Mouse (Mus musculus) midbrain, embryonic 11.5 days (tissue): ENCODE results near the gene Rftn1. TPM values are rescaled to one million over a fixed set of nuclear protein-coding genes. Genes with fewer than 3 reads are reported as not detected.

Source experiments
- ATAC-seq: fragments of 200-750 bp; cut with Nextera tagmentation; 2 replicates; pipeline ENCODE4 v1.8.0; 2017; ENCODE audit warnings: moderate TSS enrichment, moderate library complexity; ENCODE audit not compliant: low FRiP score
- DNase-seq: peaks from one replicate; pipeline ENCODE4 v3.0.0; 2015; ENCODE audit warnings: low spot score; ENCODE audit errors: missing footprints
- H3K27ac ChIP-seq: fragments of 300-500 bp; sonication (generic); 2 replicates; pipeline ENCODE4 v1.5.1; 2014; ENCODE audit warnings: low read depth, low read length
- H3K27me3 ChIP-seq: fragments of 300-500 bp; sonication (generic); 2 replicates; pipeline ENCODE4 v1.6.1; 2014; ENCODE audit warnings: mild to moderate bottlenecking, low read length, moderate library complexity, mixed read lengths; ENCODE audit not compliant: control insufficient read depth, insufficient read depth
- H3K36me3 ChIP-seq: fragments of 300-500 bp; sonication (generic); 2 replicates; pipeline ENCODE4 v1.6.1; 2014; ENCODE audit warnings: mild to moderate bottlenecking, low read length, moderate library complexity, mixed read lengths; ENCODE audit not compliant: control insufficient read depth, insufficient read depth
- H3K4me1 ChIP-seq: fragments of 300-500 bp; sonication (generic); 2 replicates; pipeline ENCODE4 v1.6.1; 2014; ENCODE audit warnings: low read length; ENCODE audit not compliant: control insufficient read depth, insufficient read depth
- H3K4me2 ChIP-seq: fragments of 300-500 bp; sonication (generic); 2 replicates; pipeline ENCODE4 v1.6.1; 2014; ENCODE audit warnings: mild to moderate bottlenecking, moderate library complexity
- H3K4me3 ChIP-seq: fragments of 300-500 bp; sonication (generic); 2 replicates; pipeline ENCODE4 v1.5.1; 2014; ENCODE audit warnings: low read depth, low read length
- H3K9ac ChIP-seq: fragments of 300-500 bp; sonication (generic); 2 replicates; pipeline ENCODE4 v1.6.1; 2014; ENCODE audit warnings: low read length
- H3K9me3 ChIP-seq: fragments of 300-500 bp; sonication (generic); 2 replicates; pipeline ENCODE4 v1.6.1; 2016; ENCODE audit warnings: low read length; ENCODE audit not compliant: control insufficient read depth
- WGBS: fragments of 180-500 bp; shearing (Covaris S2); extraction: QIAGEN DNeasy Blood & Tissue Kit; methylation state at CpG from one replicate; pipeline ENCODE4 v1.1.7; 2014; 5-methylcytosine and 5-hydroxymethylcytosine counted together
- polyA plus RNA-seq: library from polyadenylated mRNA; unstranded; fragments of >200 nt; fragmentation: Nextera tagmentation; extraction: Ambion mirVana; gene quantifications from 2 replicates; pipeline ENCODE4 v1.2.1, GENCODE M21; 2014

Gene Rftn1
- polyA plus RNA-seq, 1 experiment from 2014 or later: 4.3 TPM

DNA sequence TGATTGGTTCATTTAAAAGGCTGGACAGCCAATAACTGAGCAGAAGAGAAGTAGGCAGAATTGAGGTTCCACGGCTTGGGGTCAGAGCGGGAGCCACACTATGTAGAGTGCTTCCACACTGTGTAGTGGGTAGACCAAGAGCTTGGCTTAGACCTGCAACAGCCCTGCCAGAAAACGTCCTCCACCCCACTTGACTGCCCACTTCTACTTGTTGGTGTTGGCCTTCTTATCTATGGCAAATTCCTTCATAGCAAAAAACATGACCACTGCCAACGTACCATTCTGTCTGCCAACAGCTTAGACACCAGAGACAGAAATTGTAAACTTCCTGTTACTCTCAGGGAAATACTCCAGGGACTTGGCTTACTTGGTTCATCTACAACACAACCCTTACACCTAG lies 127.8 kb downstream of the Rftn1 start:
- Histone ChIP-seq H3K27ac (no peak overlapping the region), H3K36me3 (no peaks in the 10 kb centered on the region), H3K9ac (no peak overlapping the region), H3K4me2 (no peak overlapping the region), H3K4me3 (no peak overlapping the region), H3K9me3 (no peaks in the 10 kb centered on the region), H3K27me3 (no peaks in the 10 kb centered on the region), H3K4me1 (no peaks in the 10 kb centered on the region)
- no peak for ATAC-seq
- 93% methylated on average over 4 of the region's 4 CpGs for WGBS
- DNase-seq: no peak

GRCm38 (mm10) chr17:50061446-50061845 lies 129.0 kb downstream of the Rftn1 start:
- H3K4me3 ChIP-seq: no peak overlapping the region
- H3K4me2 ChIP-seq: no peak overlapping the region
- ATAC-seq (no peak), DNase-seq (no peak)
- H3K4me1 ChIP-seq: no peaks in the 10 kb centered on the region
- H3K27me3 ChIP-seq: no peaks in the 10 kb centered on the region
- H3K9me3 ChIP-seq: no peaks in the 10 kb centered on the region
- no peaks in the 10 kb centered on the region for H3K36me3 ChIP-seq
- WGBS: 93% methylated on average over 4 of the region's 4 CpGs
- H3K27ac ChIP-seq: no peak overlapping the region
- no peak overlapping the region for H3K9ac ChIP-seq

GRCm38 (mm10) chr17:50060220-50060619 lies 130.3 kb downstream of the Rftn1 start:
- Histone ChIP-seq H3K27me3 (no peaks in the 10 kb centered on the region), H3K36me3 (no peaks in the 10 kb centered on the region), H3K4me2 (no peak overlapping the region), H3K9me3 (no peaks in the 10 kb centered on the region), H3K9ac (no peak overlapping the region), H3K4me1 (no peaks in the 10 kb centered on the region), H3K4me3 (no peak overlapping the region), H3K27ac (no peak overlapping the region)
- no peak for DNase-seq
- ATAC-seq: no peak
- 71% methylated on average over 2 of the region's 2 CpGs for WGBS

DNA sequence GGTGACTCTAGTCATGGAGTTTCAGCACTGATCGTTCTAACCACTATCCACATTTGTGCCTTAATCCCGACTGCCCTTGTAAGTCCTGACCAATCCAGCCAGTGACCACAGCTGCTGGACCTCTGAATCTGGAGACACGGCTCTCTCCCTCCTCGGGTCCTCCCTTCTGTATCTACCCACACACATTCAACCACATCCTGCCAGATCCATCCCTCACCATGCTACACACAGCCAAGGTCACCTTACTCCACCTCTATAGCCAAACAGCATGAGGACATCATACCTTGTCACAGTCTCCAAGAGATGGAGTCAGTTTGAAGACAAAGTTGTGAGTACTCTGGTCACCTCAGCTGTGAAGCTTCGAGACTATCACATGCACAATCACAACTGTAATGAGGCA lies 131.1 kb downstream of the Rftn1 start:
- H3K4me1 ChIP-seq: no peaks in the 10 kb centered on the region
- no peaks in the 10 kb centered on the region for H3K36me3 ChIP-seq
- 90% methylated on average over 5 of the region's 5 CpGs for WGBS
- H3K4me3 ChIP-seq: no peak overlapping the region
- H3K27me3 ChIP-seq: no peaks in the 10 kb centered on the region
- H3K9ac ChIP-seq: no peak overlapping the region
- ATAC-seq: no peak
- no peak for DNase-seq
- no peaks in the 10 kb centered on the region for H3K9me3 ChIP-seq
- H3K4me2 ChIP-seq: no peak overlapping the region
- no peak overlapping the region for H3K27ac ChIP-seq

DNA sequence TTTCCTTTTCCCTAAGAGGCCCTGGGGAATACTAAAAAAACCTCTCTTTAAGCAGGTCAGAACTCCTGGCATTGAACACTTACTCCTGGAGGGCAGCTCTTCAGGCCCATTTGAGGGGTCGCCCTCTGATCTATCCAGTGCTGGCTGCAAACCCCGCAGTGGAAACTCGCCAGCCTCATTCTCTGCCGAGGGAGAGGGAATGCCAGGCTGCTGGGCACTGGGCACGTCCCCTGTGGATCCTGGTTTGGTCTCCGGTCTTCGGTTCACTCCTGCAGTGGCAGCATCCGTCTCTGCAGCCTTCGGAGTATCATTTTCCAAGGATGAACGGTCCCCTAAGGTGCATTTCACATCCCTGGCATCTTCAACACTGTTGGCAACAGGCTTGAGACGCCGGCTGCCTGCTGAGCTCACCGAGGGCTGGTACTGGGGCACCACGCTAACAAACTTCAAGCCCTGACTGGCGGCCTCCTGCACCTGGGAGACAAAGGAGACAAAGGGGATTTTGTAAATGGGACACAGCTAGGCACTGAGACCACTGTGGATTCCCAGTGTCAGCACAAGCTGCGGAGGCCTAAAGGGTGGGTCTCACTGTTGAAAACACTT lies 135.2 kb downstream of the Rftn1 start:
- no peaks in the 10 kb centered on the region for H3K9me3 ChIP-seq
- 52% methylated on average over 16 of the region's 16 CpGs for WGBS
- no peak overlapping the region for H3K27ac ChIP-seq
- no peak for ATAC-seq
- no peak overlapping the region for H3K4me3 ChIP-seq
- H3K4me2 ChIP-seq: no peak overlapping the region
- no peaks in the 10 kb centered on the region for H3K4me1 ChIP-seq
- H3K27me3 ChIP-seq: no peaks in the 10 kb centered on the region
- no peak for DNase-seq
- 0 out of 2 replicates have a peak overlapping the region, but pooled peaks have one; percentile 25 for H3K9ac ChIP-seq
- no peaks in the 10 kb centered on the region for H3K36me3 ChIP-seq

DNA sequence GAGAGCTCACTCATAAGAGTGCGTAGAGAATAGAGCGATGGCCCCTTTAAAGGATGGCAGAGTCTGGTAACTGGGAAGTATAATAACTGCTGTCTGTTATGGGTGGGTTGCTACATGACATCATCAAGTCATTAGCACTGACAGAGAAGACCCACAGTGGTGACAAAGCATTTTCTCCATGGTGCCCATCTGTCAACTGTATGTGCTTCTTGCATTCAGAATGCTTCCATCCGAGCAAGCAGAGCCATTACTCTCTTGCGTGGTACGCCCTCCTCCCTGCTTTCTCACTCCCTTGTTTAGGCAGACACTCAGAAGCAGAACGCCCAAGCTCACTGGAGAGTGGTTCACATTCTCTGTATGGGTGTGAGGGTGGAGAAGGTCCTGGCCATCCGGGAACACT lies 135.9 kb downstream of the Rftn1 start:
- no peak overlapping the region for H3K9ac ChIP-seq
- 91% methylated on average over 7 of the region's 7 CpGs for WGBS
- H3K4me1 ChIP-seq: no peaks in the 10 kb centered on the region
- H3K9me3 ChIP-seq: no peaks in the 10 kb centered on the region
- no peaks in the 10 kb centered on the region for H3K36me3 ChIP-seq
- ATAC-seq (no peak), DNase-seq (no peak)
- no peak overlapping the region for H3K4me3 ChIP-seq
- H3K27ac ChIP-seq: no peak overlapping the region
- no peak overlapping the region for H3K4me2 ChIP-seq
- no peaks in the 10 kb centered on the region for H3K27me3 ChIP-seq

DNA sequence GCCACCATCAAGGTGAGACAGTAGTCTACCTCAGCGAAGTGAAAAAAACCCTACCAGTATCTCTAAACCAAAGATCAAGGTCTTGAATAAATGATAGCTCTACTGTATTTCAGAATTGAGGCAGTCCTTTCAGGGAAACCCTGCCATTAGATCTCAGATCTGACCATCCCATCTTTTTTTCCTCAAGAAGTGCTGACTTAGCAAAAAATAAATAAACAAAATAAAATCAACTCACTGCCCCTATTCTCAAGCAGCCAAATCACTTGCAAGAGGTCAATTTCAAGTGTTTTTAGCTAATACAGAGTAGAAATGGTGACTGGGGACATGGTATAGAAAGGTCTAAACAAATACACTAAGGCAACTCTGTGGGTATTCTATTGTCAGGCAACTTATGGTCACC lies 136.5 kb downstream of the Rftn1 start:
- no peaks in the 10 kb centered on the region for H3K9me3 ChIP-seq
- 100% methylated on average over 1 of the region's 1 CpGs for WGBS
- H3K9ac ChIP-seq: no peak overlapping the region
- ATAC-seq (no peak), DNase-seq (no peak)
- no peak overlapping the region for H3K4me2 ChIP-seq
- H3K4me3 ChIP-seq: no peak overlapping the region
- H3K36me3 ChIP-seq: no peaks in the 10 kb centered on the region
- H3K27me3 ChIP-seq: no peaks in the 10 kb centered on the region
- H3K4me1 ChIP-seq: no peaks in the 10 kb centered on the region
- no peak overlapping the region for H3K27ac ChIP-seq

- WGBS: 73% methylated on average over 7 of the region's 7 CpGs
- no peaks in the 10 kb centered on the region for H3K4me1 ChIP-seq
- H3K36me3 ChIP-seq: no peaks in the 10 kb centered on the region
- no peaks in the 10 kb centered on the region for H3K9me3 ChIP-seq
- H3K4me2 ChIP-seq: no peak overlapping the region
- no peak overlapping the region for H3K4me3 ChIP-seq
- no peaks in the 10 kb centered on the region for H3K27me3 ChIP-seq
- H3K9ac ChIP-seq: no peak overlapping the region
- no peak for DNase-seq
- ATAC-seq: no peak
- no peak overlapping the region for H3K27ac ChIP-seq
Observed at GRCm38 (mm10) chr17:50052741-50053468, 137.6 kb downstream of the Rftn1 start.

DNA sequence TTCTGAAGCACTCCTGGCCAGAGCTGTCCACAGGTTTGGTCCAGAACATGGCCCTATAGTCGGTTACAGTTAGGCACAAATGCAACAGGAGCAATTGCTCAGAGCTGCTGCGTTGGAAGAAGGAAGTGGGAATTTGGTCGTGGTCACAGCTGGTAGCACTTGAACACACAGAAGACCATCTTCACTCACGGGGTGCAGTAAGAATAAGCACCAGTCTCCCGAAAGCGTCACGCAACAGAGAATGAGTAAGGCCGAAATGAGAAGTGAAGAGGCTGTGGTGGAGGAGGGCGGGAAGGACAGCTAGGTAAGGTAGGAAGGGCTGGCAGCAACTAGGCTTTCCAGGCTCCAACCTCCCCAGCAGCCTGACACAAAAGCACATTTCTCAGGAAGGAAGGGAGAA lies 140.0 kb downstream of the Rftn1 start:
- 89% methylated on average over 9 of the region's 9 CpGs for WGBS
- no peaks in the 10 kb centered on the region for H3K36me3 ChIP-seq
- no peak for ATAC-seq

More for the DNA sequence above, 140.0 kb downstream of the Rftn1 start:
- Histone ChIP-seq H3K9ac (no peak overlapping the region), H3K27ac (no peak overlapping the region), H3K4me1 (no peaks in the 10 kb centered on the region), H3K4me2 (no peak overlapping the region), H3K4me3 (no peak overlapping the region), H3K27me3 (no peaks in the 10 kb centered on the region), H3K9me3 (no peaks in the 10 kb centered on the region)
- no peak for DNase-seq
